Mouse (Mus musculus): Measurements from ENCODE around the gene Insl6.

Insl6 gene

DNA sequence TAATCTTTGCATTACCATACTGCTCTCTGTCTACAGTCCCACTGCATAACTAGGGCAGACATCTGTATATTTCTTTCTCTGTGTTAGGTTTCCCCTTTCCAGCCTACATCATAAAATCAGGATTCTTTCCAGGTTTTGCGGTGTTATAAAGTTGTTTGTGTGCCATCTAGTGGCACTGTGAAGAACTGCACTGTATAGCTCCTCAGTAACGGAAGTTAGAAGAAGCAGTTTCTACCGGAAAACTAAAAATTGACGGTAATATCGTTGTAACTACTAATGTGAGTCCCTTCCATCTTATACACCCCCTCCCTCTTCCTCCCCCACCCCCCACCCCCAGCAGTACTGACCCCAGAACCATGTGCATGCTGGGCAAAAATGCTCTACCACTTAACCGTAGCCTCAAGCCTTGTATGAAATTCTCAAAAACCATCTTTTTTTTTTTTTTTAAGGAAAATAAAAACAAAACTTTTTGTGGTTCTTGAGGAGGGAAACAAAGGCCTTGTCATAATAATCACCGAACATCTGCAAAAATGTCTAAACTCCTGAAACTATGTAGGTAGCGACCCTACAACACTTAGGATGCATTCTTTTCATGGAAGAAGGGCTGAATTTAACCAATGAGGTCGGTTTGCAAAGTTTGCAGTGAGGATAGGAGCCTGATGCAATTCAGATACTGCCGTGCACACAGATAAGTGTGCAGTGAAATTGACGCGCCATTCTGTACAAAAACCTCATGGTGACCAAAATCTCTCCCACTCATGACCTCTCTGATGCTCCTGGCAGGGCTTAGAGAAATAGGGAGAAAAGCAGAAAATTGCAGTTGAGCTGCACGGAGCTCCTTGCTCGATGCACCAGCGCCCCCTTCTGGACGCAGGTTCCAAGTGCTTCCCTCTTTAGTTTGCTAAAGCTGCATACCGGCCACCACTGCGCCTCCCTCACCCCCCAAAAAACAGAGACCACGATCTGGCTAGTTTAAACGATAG lies 30.0 kb upstream of the Insl6 start:
- peak; percentile 85 for DNase-seq (ENCODE audit: low spot score)

DNA sequence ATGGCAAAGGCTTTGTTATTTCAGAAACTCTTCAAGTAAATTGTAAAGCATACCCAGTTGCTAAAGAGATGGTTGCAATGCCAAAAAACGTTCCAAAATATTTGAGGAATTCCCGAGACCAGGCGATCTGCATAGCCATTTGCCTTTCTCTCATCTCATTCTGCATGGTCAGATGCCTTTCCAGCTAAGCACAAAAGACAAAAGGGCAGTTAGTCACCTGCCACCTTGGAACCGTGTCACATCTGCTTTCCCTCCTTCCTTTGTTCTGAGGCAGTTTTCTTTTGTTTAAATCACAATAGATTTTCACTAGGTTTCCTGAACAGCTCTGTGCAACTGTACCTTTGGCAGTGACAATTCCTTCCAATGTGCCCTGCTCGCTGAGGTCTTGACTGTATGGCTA lies 25.8 kb upstream of the Insl6 start:
- no peak for DNase-seq (ENCODE audit: low spot score)

DNA sequence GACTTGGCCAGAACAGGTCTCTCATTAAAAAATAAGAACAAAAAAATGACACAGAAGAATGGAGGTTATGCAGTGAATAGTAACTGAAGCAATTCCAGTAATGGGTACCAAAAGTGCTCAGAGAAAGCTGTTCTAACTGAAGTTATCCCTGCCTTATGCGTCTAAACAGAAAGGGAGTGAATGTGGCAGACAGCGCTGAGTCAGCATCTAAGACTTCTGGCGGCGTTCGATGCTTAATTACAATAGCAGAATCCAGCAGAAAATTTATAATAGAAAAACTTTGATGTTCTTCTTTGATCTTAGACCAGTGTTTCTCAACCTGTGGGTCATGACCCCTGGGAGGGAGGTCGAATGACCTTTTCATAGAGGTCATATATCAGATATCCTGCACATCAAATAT lies 20.5 kb upstream of the Insl6 start:
- no peak for DNase-seq (ENCODE audit: low spot score)

DNA sequence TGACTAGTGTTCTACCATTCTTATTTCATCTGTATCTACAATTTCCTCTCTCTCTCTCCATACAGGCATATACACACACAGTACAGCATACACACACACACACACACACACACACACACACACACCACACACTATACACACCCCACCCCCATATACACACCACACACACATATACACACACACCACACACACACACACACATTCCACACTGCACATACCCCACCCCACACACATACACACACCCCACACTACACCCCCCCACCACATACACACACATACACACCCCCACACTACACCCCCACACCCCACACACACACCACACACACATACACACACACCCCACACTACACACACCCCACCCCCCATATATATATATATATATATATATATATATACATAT lies 19.7 kb upstream of the Insl6 start:
- DNase-seq (ENCODE audit: low spot score): no peak

DNA sequence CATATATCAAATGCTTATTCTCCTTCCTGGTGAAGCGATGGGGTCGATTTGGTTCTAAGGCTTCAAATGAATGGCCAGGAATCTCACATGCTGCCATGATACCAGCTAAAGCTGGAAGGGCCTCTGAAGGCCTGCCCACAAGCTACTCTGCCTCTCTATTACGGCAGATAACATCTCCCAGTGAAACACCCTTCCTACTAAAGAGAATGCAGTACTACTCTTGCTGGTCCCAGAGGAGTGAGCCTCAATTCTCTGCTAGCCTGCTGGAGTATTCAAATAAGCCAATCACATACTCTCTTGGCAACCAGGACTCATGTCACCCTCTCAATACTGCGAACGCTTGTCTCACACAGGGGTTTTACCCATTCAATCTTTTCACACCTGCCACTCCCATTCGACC lies 17.1 kb upstream of the Insl6 start:
- DNase-seq (ENCODE audit: low spot score): no peak

DNA sequence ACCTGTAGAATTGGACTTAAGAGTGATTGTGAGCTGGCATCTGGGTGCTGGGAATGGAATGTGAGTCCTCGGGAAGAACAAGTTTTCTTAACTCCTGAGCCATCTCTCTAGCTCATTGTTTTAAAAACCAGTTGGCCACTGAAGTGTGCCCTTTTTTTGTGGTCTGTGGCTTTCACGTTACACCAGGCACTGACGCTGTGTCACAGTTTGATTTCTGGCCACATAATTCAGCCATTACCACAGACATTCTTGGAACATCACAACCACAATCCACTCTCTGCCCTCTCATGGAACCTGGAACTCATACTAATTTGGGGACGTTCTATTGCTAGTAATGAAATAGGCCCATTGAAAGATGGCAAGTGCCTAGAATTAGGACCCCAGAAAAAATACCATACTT lies 15.9 kb upstream of the Insl6 start:
- no peak for DNase-seq (ENCODE audit: low spot score)

DNA sequence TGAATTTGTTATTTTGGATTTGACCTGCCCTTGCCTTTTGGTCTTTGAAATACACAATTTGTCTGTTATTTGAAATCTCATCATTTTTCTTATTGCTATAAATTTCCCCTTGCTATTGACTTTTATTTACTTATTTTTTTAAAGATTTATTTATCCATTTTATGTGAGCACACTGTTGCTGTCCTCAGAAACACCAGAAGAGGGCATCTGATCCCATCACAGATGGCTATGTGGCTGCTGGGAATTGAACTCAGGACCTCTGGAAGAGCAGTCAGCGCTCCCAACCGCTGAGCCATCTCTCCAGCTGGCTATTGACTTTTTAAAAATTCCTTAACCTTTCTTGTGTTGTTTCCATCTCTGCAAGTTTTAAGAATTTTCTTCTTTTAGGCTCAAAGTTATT lies 11.5 kb upstream of the Insl6 start:
- DNase-seq (ENCODE audit: low spot score): no peak

- DNase-seq (ENCODE audit: low spot score): peak; percentile 31
Observed at GRCm38 (mm10) chr19:29334068-29334745, 9.1 kb upstream of the Insl6 start, which contains the start of gene Rln1. TSS of gene Rln1 (minus strand) at chr19:29334670.

- no peak for DNase-seq (ENCODE audit: low spot score)
Observed at GRCm38 (mm10) chr19:29326822-29327552, 1.8 kb upstream of the Insl6 start.

GRCm38 (mm10) chr19:29326396-29326795 lies 1.2 kb upstream of the Insl6 start:
- DNase-seq (ENCODE audit: low spot score): no peak

GRCm38 (mm10) chr19:29325852-29326180 lies 660 bp upstream of the Insl6 start:
- no peak for DNase-seq (ENCODE audit: low spot score)

DNA sequence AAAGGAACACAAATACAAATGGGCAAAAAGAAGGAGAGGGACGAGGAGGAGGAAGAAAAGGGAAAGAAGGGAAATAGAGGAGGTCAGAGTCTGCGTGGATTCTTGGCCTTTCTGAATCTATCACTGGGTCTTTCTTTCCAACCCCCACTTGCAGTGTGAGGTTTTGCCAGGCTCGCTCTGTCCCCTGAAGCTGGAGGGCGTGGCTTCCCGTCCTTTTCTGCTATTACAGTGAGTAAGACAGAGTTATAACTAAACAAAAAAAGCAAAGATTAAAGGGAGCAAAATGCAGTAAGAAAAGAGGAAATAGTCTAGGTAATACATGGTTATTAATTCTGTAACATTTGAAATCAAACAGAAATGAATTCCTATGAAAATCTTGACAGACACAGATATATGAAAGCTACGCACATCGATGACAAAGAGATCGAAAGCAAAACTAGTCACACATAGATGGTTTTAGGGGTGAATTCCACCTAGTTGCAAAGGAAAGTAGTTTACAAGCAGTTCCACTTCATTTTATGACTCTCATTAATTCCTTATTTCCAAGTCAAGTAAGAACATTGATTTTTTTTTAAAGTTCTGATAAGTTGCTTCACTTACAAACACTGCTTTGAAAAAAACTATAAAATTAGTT lies 1.6 kb downstream of the Insl6 start:
- DNase-seq (ENCODE audit: low spot score): no peak

DNA sequence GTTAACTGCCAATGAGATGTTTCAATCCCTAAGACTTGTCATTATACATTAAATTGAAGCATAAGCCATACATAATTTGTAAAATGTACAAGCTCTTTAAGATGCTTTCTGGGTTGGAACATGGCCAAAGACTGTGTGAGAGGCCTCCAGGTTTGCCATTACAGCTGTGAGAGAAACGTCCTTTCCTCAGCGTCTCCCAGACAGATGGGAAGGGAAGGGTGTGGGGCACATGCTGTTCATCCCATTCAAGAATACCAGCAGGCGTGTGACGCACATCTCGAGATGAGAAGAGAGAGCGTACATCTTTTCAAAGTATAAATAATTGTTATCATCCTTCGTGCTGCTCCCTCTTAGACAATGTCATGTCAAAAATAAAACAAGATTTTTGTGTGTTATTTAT lies 12.5 kb downstream of the Insl6 start:
- DNase-seq (ENCODE audit: low spot score): no peak

DNA sequence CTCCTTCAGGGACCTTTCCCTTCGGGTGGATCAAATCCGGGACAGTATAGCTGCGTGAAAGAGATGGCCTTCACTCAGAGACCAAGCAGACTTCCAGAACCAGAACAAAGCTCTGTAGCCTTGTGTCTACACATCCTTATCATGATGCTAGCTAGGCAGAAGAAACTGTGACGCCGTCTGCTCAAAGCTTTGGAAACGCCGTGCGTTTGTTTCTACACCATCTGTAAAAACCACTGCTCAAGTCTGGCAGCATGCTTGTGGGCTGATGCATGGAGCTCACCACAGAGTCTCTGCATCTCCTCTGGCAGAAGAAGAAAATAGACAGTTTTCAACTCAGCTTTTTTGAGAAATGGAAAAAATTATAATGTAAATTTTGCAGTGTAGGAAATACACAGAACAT lies 13.4 kb downstream of the Insl6 start:
- DNase-seq (ENCODE audit: low spot score): no peak

DNA sequence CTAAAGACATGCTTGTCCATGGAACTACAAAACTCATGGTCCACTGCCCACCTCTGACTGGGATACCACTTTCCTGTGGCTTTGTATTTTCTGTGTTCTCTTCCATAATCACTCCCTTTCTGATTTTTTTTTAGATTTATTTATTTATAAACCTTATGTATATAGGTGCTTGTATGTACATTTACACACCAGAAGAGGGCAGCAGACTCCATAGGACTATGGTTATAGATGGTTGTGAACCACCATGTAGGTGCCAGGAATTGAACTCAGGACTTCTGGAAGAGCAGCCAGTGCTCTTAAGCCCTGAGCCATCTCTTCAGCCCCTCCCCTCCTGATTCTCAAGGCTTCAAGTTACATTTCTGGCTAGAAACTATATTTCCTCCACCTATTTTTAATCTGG lies 16.3 kb downstream of the Insl6 start:
- no peak for DNase-seq (ENCODE audit: low spot score)

- no peak for DNase-seq (ENCODE audit: low spot score)
Observed at GRCm38 (mm10) chr19:29302119-29302518, 23.0 kb downstream of the Insl6 start.

DNA sequence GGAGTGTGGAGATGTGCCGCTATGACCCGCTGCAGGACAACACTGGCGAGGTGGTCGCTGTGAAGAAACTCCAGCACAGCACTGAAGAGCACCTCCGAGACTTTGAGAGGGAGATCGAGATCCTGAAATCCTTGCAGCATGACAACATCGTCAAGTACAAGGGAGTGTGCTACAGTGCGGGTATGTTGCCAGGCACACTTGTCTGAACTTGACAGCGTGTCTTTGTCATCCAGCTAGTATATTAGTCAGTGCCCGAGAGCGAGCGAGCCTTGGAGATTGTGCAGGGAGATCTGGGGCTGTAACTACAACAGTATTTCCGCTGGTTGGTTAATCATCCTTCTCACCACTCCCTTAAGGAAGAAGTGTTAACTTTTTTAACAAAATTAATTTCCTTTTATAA lies 24.2 kb downstream of the Insl6 start:
- DNase-seq (ENCODE audit: low spot score): no peak

DNA sequence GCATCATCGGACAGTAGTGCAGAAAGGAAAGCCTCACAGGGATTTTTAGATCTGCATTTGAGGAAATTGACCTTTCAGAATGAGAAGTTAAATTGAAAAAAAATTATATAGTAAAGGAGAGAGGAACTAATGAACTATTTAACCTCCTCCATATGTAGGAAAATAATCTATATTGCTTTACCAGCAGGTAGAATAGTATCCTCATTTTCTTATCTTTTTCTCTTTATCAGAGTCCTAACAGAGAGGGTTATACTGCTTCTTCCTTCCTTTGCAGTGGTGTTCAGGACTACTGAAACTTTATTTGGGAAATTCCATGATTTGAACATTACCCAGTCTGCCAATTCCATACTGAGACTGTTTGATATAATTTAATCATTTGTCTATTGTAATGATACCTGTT lies 27.8 kb downstream of the Insl6 start:
- no peak for DNase-seq (ENCODE audit: low spot score)

DNA sequence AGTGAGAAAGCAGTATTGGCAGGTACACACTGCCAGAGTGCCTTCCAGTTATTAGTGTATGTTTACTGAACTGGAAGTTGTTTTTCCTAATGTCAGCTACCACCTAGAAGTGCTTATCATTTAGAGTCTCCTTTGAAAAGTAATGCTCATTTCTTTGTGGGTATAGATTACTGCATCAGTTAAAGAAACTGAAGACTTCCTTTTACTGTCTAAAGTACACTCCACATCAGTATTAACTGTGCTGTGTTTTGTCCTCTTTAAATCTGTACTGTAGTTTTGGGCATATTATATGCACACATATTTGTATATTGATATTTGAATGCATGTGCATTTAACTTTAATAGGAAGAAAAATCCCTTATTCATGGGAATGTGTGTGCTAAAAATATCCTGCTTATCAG lies 29.0 kb downstream of the Insl6 start:
- no peak for DNase-seq (ENCODE audit: low spot score)

GRCm38 (mm10) chr19:29294756-29295155 lies 30.4 kb downstream of the Insl6 start:
- no peak for DNase-seq (ENCODE audit: low spot score)

DNA sequence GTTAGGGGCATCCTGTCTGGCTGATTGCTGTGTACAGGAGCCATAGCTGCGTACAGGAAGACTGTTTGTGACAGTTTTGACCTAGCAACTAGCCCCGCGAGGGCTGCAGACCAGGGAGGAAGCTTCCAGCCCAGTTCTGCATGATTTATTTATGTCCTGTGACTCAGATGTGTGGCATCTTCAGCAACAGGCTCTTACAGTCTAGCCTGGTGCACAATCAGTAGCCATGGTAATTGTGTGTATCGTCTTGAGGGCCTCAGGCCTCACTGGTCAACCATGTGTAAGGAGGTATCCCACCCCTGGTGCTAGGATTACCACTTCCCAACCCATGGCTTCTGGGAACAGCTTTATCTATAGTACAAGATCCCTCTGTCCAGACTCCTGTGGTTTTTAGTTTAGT lies 32.6 kb downstream of the Insl6 start:
- DNase-seq (ENCODE audit: low spot score): no peak

DNA sequence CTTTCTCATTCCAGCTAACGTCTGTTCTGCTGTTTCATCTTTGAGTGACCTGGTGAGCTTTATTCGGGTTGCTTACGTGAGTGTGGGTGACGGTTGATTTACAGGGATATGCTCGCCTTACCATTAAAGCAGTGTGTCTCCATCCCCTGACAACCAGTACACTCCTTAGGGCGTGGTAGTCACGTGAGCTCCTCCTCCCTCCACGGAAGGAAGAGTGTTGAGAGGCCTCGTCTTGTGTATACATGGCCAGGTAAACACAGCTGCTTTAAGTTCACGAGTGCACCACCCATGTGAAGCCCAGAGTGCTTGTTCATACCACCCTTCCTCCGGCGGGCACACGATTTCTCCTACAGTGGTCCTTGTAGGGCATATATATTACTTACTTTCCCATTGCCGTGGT lies 33.6 kb downstream of the Insl6 start:
- no peak for DNase-seq (ENCODE audit: low spot score)

All from ovary, postnatal 36 days (tissue).